Mouse (Mus musculus) cerebellum, adult 2 months (tissue): ENCODE measurements around the gene Syt11. TPM values are rescaled to one million over a fixed set of nuclear protein-coding genes. Genes with fewer than 3 reads are reported as not detected.
"Not testable (repeated sequence)": the region's sequence is repeated elsewhere in the genome, so short reads cannot be mapped to it uniquely, and the experiment has no call there.

ENCODE experiments used
- DNase-seq, 2 experiments: peaks; one replicate each; pipeline ENCODE4 v3.0.0; 2021
- H3K27ac ChIP-seq: fragments of 200-500 bp; 2 replicates; pipeline ENCODE4 v1.5.1; 2012; ENCODE audit warnings: low read length, control low read depth, inconsistent platforms; ENCODE audit not compliant: insufficient read depth
- H3K27me3 ChIP-seq: fragments of 200-500 bp; 2 replicates; pipeline ENCODE4 v1.6.1; 2012; ENCODE audit warnings: inconsistent platforms, mild to moderate bottlenecking, low read length, moderate library complexity; ENCODE audit not compliant: control insufficient read depth, insufficient read depth
- H3K4me1 ChIP-seq: fragments of 200-500 bp; 2 replicates; pipeline ENCODE4 v1.6.1; 2011; ENCODE audit warnings: low read length; ENCODE audit not compliant: control insufficient read depth, insufficient read depth
- H3K4me3 ChIP-seq: fragments of 200-500 bp; replicated peaks from 2 replicates; pipeline ENCODE3; 2011; ENCODE audit warnings: mild to moderate bottlenecking, low read depth, low read length, control low read depth; ENCODE audit not compliant: insufficient read depth
- CTCF ChIP-seq: fragments of 200-500 bp; IDR thresholded peaks from 2 replicates; pipeline ENCODE4 v1.5.1; 2011; ENCODE audit warnings: low read depth, mild to moderate bottlenecking, control low read depth, low read length, moderate library complexity, borderline replicate concordance; ENCODE audit not compliant: insufficient read depth
- POLR2A ChIP-seq: fragments of 200-500 bp; IDR thresholded peaks from 2 replicates; pipeline ENCODE4 v1.6.1; 2011; ENCODE audit warnings: low read length, control low read depth, borderline replicate concordance; ENCODE audit not compliant: insufficient read depth
- WGBS: fragments of 180-500 bp; shearing (Covaris S2); methylation state at CpG from one replicate; pipeline ENCODE4 v1.1.7; 2018; 5-methylcytosine and 5-hydroxymethylcytosine counted together
- polyA plus RNA-seq: library from polyadenylated mRNA; depleted of rRNA; stranded (reverse); fragments of >200 nt; gene quantifications from 2 replicates; pipeline ENCODE4 v1.2.3, GENCODE M21; 2012

Syt11 gene
- polyA plus RNA-seq, 1 experiment = 477 TPM

GRCm38 (mm10) chr3:88772399-88772798 is 2.6 kb downstream of the Syt11 start:
- H3K4me3 ChIP-seq = peak overlapping the region; percentile 44
- DNase-seq = peak; percentile 95 to 97
- 0% methylated on average over 19 of the region's 19 CpGs for WGBS
- H3K27me3 ChIP-seq, H3K27ac ChIP-seq, H3K4me1 ChIP-seq: not testable (repeated sequence)
- peak; percentile 71 for TF ChIP-seq POLR2A

- Histone ChIP-seq H3K27ac (peak overlapping the region; percentile 91; the same call in 1 of the 2 replicates), H3K4me3 (peak overlapping the region; percentile 51)
- WGBS = 2% methylated on average over 3 of the region's 6 CpGs
- not testable (repeated sequence) for H3K27me3 ChIP-seq, H3K4me1 ChIP-seq, DNase-seq
Measured at GRCm38 (mm10) chr3:88771941-88772280, 3.1 kb downstream of the Syt11 start.

GRCm38 (mm10) chr3:88771189-88771940 is 3.6 kb downstream of the Syt11 start:
- not testable (repeated sequence) for H3K4me1 ChIP-seq, H3K27me3 ChIP-seq
- H3K27ac ChIP-seq = peak overlapping the region; percentile 91
- H3K4me3 ChIP-seq = peak overlapping the region; percentile 57
- peak; percentile 83 to 86 for DNase-seq
- TF ChIP-seq POLR2A = peak; percentile 17; the same call in 1 of the 2 replicates
- WGBS = 1% methylated on average over 23 of the region's 28 CpGs

GRCm38 (mm10) chr3:88762401-88762831 is 12.5 kb downstream of the Syt11 start:
- peaks cover 49% of the 10 kb centered on the region for H3K4me1 ChIP-seq
- TF ChIP-seq POLR2A (no peak), CTCF (peak; percentile 16; the same call in 1 of the 2 replicates)
- H3K27me3 ChIP-seq = no peaks in the 10 kb centered on the region
- DNase-seq = peak; percentile 47 to 65
- 9% methylated on average over 6 of the region's 6 CpGs for WGBS
- H3K4me3 ChIP-seq = no peak overlapping the region
- peak overlapping the region; percentile 39; the same call in 1 of the 2 replicates for H3K27ac ChIP-seq

- Histone ChIP-seq H3K4me1 (peaks cover 50% of the 10 kb centered on the region), H3K27ac (no peak overlapping the region), H3K4me3 (no peak overlapping the region), H3K27me3 (no peaks in the 10 kb centered on the region)
- 91% methylated on average over 19 of the region's 19 CpGs for WGBS
- TF ChIP-seq CTCF (no peak), POLR2A (no peak)
- DNase-seq = peak in 1 of 2 experiments; percentile 25
Measured at GRCm38 (mm10) chr3:88761619-88762018, 13.3 kb downstream of the Syt11 start.

- WGBS = 0% methylated on average over 5 of the region's 5 CpGs
- Histone ChIP-seq H3K27me3 (no peaks in the 10 kb centered on the region), H3K27ac (peak overlapping the region; percentile 4), H3K4me1 (peaks cover 54% of the 10 kb centered on the region), H3K4me3 (peak overlapping the region; percentile 9)
- peak; percentile 68 to 78 for DNase-seq
- TF ChIP-seq POLR2A (no peak), CTCF (no peak)
Measured at GRCm38 (mm10) chr3:88758045-88758500, 16.9 kb downstream of the Syt11 start.

GRCm38 (mm10) chr3:88756276-88756675 is 18.7 kb downstream of the Syt11 start:
- peaks cover 50% of the 10 kb centered on the region for H3K4me1 ChIP-seq

GRCm38 (mm10) chr3:88755541-88755940 is 19.4 kb downstream of the Syt11 start:
- DNase-seq = no peak
- Histone ChIP-seq H3K27ac (peak overlapping the region; percentile 39; the same call in 1 of the 2 replicates), H3K4me3 (no peak overlapping the region), H3K4me1 (peaks cover 49% of the 10 kb centered on the region), H3K27me3 (no peaks in the 10 kb centered on the region)
- WGBS = 25% methylated on average over 3 of the region's 3 CpGs
- TF ChIP-seq POLR2A (no peak), CTCF (no peak)

More at GRCm38 (mm10) chr3:88756276-88756675, 18.7 kb downstream of the Syt11 start:
- 10% methylated on average over 4 of the region's 4 CpGs for WGBS
- peak in 1 of 2 experiments; percentile 33 for DNase-seq
- peak overlapping the region; percentile 23 for H3K4me3 ChIP-seq
- TF ChIP-seq POLR2A (no peak), CTCF (no peak)
- peak overlapping the region; percentile 46; the same call in 1 of the 2 replicates for H3K27ac ChIP-seq
- H3K27me3 ChIP-seq = no peaks in the 10 kb centered on the region
